Mouse (Mus musculus): ENCODE measurements at regions not wholly inside any gene's neighbourhood (a gene's known extent, or its start where the extent isn't known, plus 50 kb on each side); places are given as distances from the start of the nearest gene placed in this dataset.

DNA sequence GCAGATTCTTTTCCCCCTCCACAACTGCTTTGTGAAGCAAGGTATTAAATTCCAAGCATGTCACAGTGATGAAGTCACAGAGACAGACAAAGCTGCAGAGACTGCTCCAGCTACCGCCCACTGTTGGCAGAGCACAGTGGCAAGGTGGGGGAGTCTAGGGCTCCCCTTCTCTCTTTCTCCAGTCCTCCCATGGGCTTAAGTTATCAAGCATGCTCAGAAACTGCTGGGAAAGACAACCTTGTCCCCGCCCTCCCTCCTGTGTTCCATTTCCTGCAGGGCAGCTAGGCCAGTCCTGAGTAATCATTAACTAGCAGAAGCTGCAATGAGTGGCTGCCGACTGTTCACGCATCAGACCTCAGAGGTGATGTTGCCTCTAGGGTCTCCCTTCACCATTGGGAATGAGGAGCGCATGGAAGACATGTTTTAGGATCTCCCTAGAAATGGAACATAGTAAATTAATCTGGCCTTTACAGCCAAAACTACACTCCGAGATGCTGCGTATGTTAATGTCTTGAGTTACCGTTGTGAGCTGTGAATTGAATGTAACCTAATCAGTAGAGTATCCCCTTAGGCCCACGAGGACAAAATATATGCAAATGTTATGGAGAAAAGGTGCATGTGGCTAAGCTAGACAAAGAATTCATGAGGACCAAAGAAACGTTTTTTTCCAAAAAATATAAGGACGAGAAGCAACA is 372.5 kb upstream of the Acvr2a start:
- WGBS: 25% methylated on average over 11 of the region's 11 CpGs
- H3K9me3 ChIP-seq (ENCODE audit: control insufficient read depth, low read length): no peaks in the 10 kb centered on the region
- H3K27ac ChIP-seq (ENCODE audit: low read depth, low read length): peak overlapping the region; percentile 63; the same call in 1 of the 2 replicates
- no peaks in the 10 kb centered on the region for H3K36me3 ChIP-seq (ENCODE audit: control insufficient read depth, insufficient read depth, low read length)
- H3K4me1 ChIP-seq (ENCODE audit: control insufficient read depth, insufficient read depth, low read length): peaks cover 11% of the 10 kb centered on the region; the same call in 1 of the 2 replicates
- no peaks in the 10 kb centered on the region for H3K27me3 ChIP-seq (ENCODE audit: control insufficient read depth, insufficient read depth, low read length)
- peak; percentile 95 for ATAC-seq (ENCODE audit: low FRiP score, low TSS enrichment)
- H3K4me2 ChIP-seq (replicated peaks; ENCODE audit: low read depth, low read length): peak overlapping the region; percentile 18; the same call in 1 of the 2 replicates
- H3K9ac ChIP-seq (ENCODE audit: low read depth, low read length): no peak overlapping the region
- H3K4me3 ChIP-seq (ENCODE audit: low read length): no peak overlapping the region

- 45% methylated on average over 10 of the region's 10 CpGs for WGBS
- peak; percentile 52; the same call in 1 of the 2 replicates for ATAC-seq (ENCODE audit: low FRiP score, low TSS enrichment)
- Histone ChIP-seq H3K4me2 (replicated peaks; ENCODE audit: low read depth, low read length) (no peak overlapping the region), H3K9me3 (ENCODE audit: control insufficient read depth, low read length) (no peaks in the 10 kb centered on the region), H3K36me3 (ENCODE audit: control insufficient read depth, insufficient read depth, low read length) (no peaks in the 10 kb centered on the region), H3K27me3 (ENCODE audit: control insufficient read depth, insufficient read depth, low read length) (no peaks in the 10 kb centered on the region), H3K9ac (ENCODE audit: low read depth, low read length) (no peak overlapping the region), H3K27ac (ENCODE audit: low read depth, low read length) (no peak overlapping the region), H3K4me3 (ENCODE audit: low read length) (no peak overlapping the region), H3K4me1 (ENCODE audit: control insufficient read depth, insufficient read depth, low read length) (peaks cover 11% of the 10 kb centered on the region; the same call in 1 of the 2 replicates)
Measured at GRCm38 (mm10) chr2:48441991-48442544, 371.8 kb upstream of the Acvr2a start.

DNA sequence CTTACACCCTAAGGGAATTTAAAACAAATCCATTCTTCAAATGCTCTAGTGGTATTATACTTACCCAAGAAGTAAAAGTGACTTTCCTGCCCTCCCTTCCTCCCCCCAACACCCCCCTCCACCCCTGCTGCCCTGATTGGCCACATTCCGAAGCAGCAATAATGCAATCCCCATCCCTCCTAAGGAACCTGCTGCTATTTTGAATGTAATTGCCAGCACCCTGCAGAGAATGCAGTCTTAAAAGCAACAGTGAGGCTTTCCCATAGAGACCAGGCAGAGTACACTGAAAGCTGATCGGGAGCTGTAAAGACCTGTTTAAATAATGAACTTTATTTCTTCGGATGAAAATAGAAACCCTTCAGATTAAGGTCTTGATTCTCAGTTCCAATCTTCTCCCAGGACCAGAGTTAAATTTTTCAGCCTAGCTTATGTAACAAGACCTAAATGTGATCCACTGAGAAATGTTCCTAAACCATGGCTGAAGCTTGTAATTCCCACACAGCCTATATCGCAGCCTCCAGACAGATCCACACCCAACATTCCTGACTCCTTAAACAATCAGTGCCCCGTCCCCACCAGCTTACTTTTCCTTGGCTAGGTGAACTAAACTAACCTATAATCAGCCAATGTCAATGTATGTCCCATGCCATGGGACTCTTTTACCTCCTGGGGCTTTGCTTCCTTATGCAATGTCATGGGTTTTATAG is 367.9 kb upstream of the Acvr2a start:
- Histone ChIP-seq H3K36me3 (ENCODE audit: control insufficient read depth, insufficient read depth, low read length) (no peaks in the 10 kb centered on the region), H3K27me3 (ENCODE audit: control insufficient read depth, insufficient read depth, low read length) (no peaks in the 10 kb centered on the region), H3K4me2 (replicated peaks; ENCODE audit: low read depth, low read length) (no peak overlapping the region), H3K27ac (ENCODE audit: low read depth, low read length) (no peak overlapping the region), H3K9me3 (ENCODE audit: control insufficient read depth, low read length) (no peaks in the 10 kb centered on the region), H3K9ac (ENCODE audit: low read depth, low read length) (no peak overlapping the region), H3K4me3 (ENCODE audit: low read length) (no peak overlapping the region), H3K4me1 (ENCODE audit: control insufficient read depth, insufficient read depth, low read length) (peaks cover 10% of the 10 kb centered on the region; the same call in 1 of the 2 replicates)
- 23% methylated on average over 5 of the region's 5 CpGs for WGBS
- ATAC-seq (ENCODE audit: low FRiP score, low TSS enrichment): no peak

GRCm38 (mm10) chr2:48446617-48447016 is 367.3 kb upstream of the Acvr2a start:
- ATAC-seq (ENCODE audit: low FRiP score, low TSS enrichment): no peak
- WGBS: 81% methylated on average over 5 of the region's 5 CpGs
- Histone ChIP-seq H3K27me3 (ENCODE audit: control insufficient read depth, insufficient read depth, low read length) (no peaks in the 10 kb centered on the region), H3K4me3 (ENCODE audit: low read length) (no peak overlapping the region), H3K9ac (ENCODE audit: low read depth, low read length) (no peak overlapping the region), H3K4me1 (ENCODE audit: control insufficient read depth, insufficient read depth, low read length) (peaks cover 5% of the 10 kb centered on the region; the same call in 1 of the 2 replicates), H3K27ac (ENCODE audit: low read depth, low read length) (no peak overlapping the region), H3K4me2 (replicated peaks; ENCODE audit: low read depth, low read length) (no peak overlapping the region), H3K36me3 (ENCODE audit: control insufficient read depth, insufficient read depth, low read length) (no peaks in the 10 kb centered on the region), H3K9me3 (ENCODE audit: control insufficient read depth, low read length) (no peaks in the 10 kb centered on the region)

- Histone ChIP-seq H3K4me1 (ENCODE audit: control insufficient read depth, insufficient read depth, low read length) (no peaks in the 10 kb centered on the region), H3K27me3 (ENCODE audit: control insufficient read depth, insufficient read depth, low read length) (no peaks in the 10 kb centered on the region), H3K36me3 (ENCODE audit: control insufficient read depth, insufficient read depth, low read length) (no peaks in the 10 kb centered on the region), H3K9me3 (ENCODE audit: control insufficient read depth, low read length) (no peaks in the 10 kb centered on the region), H3K9ac (ENCODE audit: low read depth, low read length) (no peak overlapping the region), H3K27ac (ENCODE audit: low read depth, low read length) (no peak overlapping the region), H3K4me2 (replicated peaks; ENCODE audit: low read depth, low read length) (no peak overlapping the region), H3K4me3 (ENCODE audit: low read length) (no peak overlapping the region)
- WGBS: 85% methylated on average over 7 of the region's 7 CpGs
- ATAC-seq (ENCODE audit: low FRiP score, low TSS enrichment): no peak
Measured at GRCm38 (mm10) chr2:48449165-48449842, 364.6 kb upstream of the Acvr2a start.

DNA sequence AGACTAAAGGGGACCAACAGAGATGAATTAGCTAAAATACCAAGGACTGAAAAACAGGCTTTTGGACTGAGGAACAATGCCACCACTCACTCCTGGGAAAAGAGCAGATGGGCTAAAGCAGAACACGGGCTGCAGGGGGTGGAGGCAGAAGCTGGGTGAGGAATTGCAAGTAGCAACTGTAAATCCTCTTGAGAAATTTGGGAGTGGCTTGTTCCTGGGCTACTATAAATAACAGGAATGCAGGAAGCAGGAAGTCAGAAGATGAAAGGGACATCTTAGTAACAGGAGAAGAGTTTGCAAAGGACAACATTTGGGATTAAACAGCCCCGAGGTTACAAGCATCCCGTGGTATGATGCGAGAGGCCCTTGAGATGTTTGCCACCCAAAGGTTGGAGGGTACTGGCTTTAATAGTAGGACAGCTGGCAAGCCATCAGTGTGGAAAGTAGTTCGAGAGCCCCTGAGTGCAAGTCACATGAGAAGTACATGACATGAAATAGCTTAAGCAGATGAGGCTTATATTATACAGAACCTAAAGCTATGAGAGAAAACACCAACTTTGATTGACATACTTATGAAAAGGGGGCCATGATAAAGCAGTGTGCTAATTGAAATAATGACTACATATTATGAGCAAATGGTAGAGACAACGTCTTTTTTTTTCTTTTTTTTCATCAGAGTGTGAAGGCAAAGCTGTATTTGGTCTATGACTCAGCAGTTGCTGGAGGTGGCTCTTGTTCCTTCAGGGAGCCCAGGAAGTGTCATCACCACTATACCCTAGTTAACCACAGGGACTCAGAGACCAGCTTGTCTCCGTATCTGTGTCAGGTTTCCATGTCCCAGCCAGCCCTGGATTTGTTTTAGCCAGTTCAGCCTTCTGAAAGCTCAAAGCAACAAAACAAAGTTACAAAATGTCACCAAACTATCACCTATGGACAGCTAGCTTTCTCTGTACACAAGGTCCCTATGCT is 357.6 kb upstream of the Acvr2a start:
- Histone ChIP-seq H3K27me3 (ENCODE audit: control insufficient read depth, insufficient read depth, low read length) (no peaks in the 10 kb centered on the region), H3K9ac (ENCODE audit: low read depth, low read length) (no peak overlapping the region), H3K4me1 (ENCODE audit: control insufficient read depth, insufficient read depth, low read length) (0 out of 2 replicates have a peak, but pooled peaks cover 5% of the 10 kb centered on the region), H3K36me3 (ENCODE audit: control insufficient read depth, insufficient read depth, low read length) (no peaks in the 10 kb centered on the region), H3K27ac (ENCODE audit: low read depth, low read length) (no peak overlapping the region), H3K4me3 (ENCODE audit: low read length) (no peak overlapping the region), H3K9me3 (ENCODE audit: control insufficient read depth, low read length) (no peaks in the 10 kb centered on the region), H3K4me2 (replicated peaks; ENCODE audit: low read depth, low read length) (no peak overlapping the region)
- 0 out of 2 replicates have a peak, but pooled peaks have one; percentile 39 for ATAC-seq (ENCODE audit: low FRiP score, low TSS enrichment)
- 36% methylated on average over 7 of the region's 7 CpGs for WGBS

GRCm38 (mm10) chr2:48457117-48457516 is 356.8 kb upstream of the Acvr2a start:
- no peak overlapping the region for H3K27ac ChIP-seq (ENCODE audit: low read depth, low read length)
- no peak overlapping the region for H3K4me3 ChIP-seq (ENCODE audit: low read length)
- H3K4me2 ChIP-seq (replicated peaks; ENCODE audit: low read depth, low read length): no peak overlapping the region
- H3K27me3 ChIP-seq (ENCODE audit: control insufficient read depth, insufficient read depth, low read length): no peaks in the 10 kb centered on the region
- no peak for ATAC-seq (ENCODE audit: low FRiP score, low TSS enrichment)
- no peaks in the 10 kb centered on the region for H3K36me3 ChIP-seq (ENCODE audit: control insufficient read depth, insufficient read depth, low read length)
- H3K9me3 ChIP-seq (ENCODE audit: control insufficient read depth, low read length): no peaks in the 10 kb centered on the region
- H3K9ac ChIP-seq (ENCODE audit: low read depth, low read length): no peak overlapping the region
- H3K4me1 ChIP-seq (ENCODE audit: control insufficient read depth, insufficient read depth, low read length): 0 out of 2 replicates have a peak, but pooled peaks cover 5% of the 10 kb centered on the region
- WGBS: 78% methylated on average over 4 of the region's 4 CpGs

GRCm38 (mm10) chr2:48465483-48465882 is 348.4 kb upstream of the Acvr2a start:
- Histone ChIP-seq H3K9ac (ENCODE audit: low read depth, low read length) (no peak overlapping the region), H3K9me3 (ENCODE audit: control insufficient read depth, low read length) (no peaks in the 10 kb centered on the region), H3K4me1 (ENCODE audit: control insufficient read depth, insufficient read depth, low read length) (no peaks in the 10 kb centered on the region), H3K4me2 (replicated peaks; ENCODE audit: low read depth, low read length) (no peak overlapping the region), H3K27me3 (ENCODE audit: control insufficient read depth, insufficient read depth, low read length) (no peaks in the 10 kb centered on the region), H3K4me3 (ENCODE audit: low read length) (no peak overlapping the region), H3K27ac (ENCODE audit: low read depth, low read length) (no peak overlapping the region), H3K36me3 (ENCODE audit: control insufficient read depth, insufficient read depth, low read length) (no peaks in the 10 kb centered on the region)
- ATAC-seq (ENCODE audit: low FRiP score, low TSS enrichment): no peak
- WGBS: 87% methylated on average over 4 of the region's 4 CpGs

Data from kidney, embryonic 14.5 days (tissue).